Mouse (Mus musculus) CD4-positive naive resting alpha-beta T cell, adult 76 days (primary cell): ENCODE measurements around the gene Clic1. TPM values are rescaled to one million over a fixed set of nuclear protein-coding genes. Genes with fewer than 3 reads are reported as not detected.

ENCODE experiments used
- total RNA-seq: library from RNA; stranded (reverse); gene quantifications from one replicate; pipeline ENCODE4 v1.2.4, GENCODE M21; 2023

Gene Clic1
- total RNA-seq, 1 experiment from 2014 or later: 137 TPM

Other genes starting within 250 kb of the Clic1 start
- not detected for gene Cyp21a1, start 245.4 kb upstream of the Clic1 start, total RNA-seq
- 55.8 TPM for gene Stk19, start 213.0 kb upstream of the Clic1 start, total RNA-seq
- gene Dxo, start 212.9 kb upstream of the Clic1 start, total RNA-seq: 86.0 TPM
- gene Skiv2l, start 199.8 kb upstream of the Clic1 start, total RNA-seq: 121 TPM
- gene Nelfe, start 199.6 kb upstream of the Clic1 start, total RNA-seq: 22.0 TPM
- 0.64 TPM for gene Cfb, start 187.4 kb upstream of the Clic1 start, total RNA-seq
- gene Zbtb12, start 170.5 kb upstream of the Clic1 start, total RNA-seq: 4.4 TPM
- gene Gm20547, start 167.9 kb upstream of the Clic1 start, total RNA-seq: 0.38 TPM
- gene C2, start 151.7 kb upstream of the Clic1 start, total RNA-seq: 1.6 TPM
- 113 TPM for gene Ehmt2, start 151.5 kb upstream of the Clic1 start, total RNA-seq
- not detected for gene Slc44a4, start 135.5 kb upstream of the Clic1 start, total RNA-seq
- gene Neu1, start 118.7 kb upstream of the Clic1 start, total RNA-seq: 44.2 TPM
- 97.6 TPM for gene Hspa1b, start 90.7 kb upstream of the Clic1 start, total RNA-seq
- gene Gm20481, start 80.1 kb upstream of the Clic1 start, total RNA-seq: not detected
- 57.4 TPM for gene Hspa1a, start 77.8 kb upstream of the Clic1 start, total RNA-seq
- gene Hspa1l, start 77.3 kb upstream of the Clic1 start, total RNA-seq: not detected
- gene Lsm2, start 68.1 kb upstream of the Clic1 start, total RNA-seq: 24.0 TPM
- gene Vars, start 49.0 kb upstream of the Clic1 start, total RNA-seq: 85.0 TPM
- not detected for gene Vwa7, start 33.4 kb upstream of the Clic1 start, total RNA-seq
- 1.4 TPM for gene Sapcd1, start 21.9 kb upstream of the Clic1 start, total RNA-seq
- gene Msh5, start 3.2 kb upstream of the Clic1 start, total RNA-seq: 3.2 TPM
- gene Ddah2, start 9.1 kb downstream of the Clic1 start, total RNA-seq: 0.70 TPM
- not detected for gene Ly6g6c, start 15.4 kb downstream of the Clic1 start, total RNA-seq
- gene Mpig6b, start 16.2 kb downstream of the Clic1 start, total RNA-seq: not detected
- gene Ly6g6e, start 26.9 kb downstream of the Clic1 start, total RNA-seq: not detected
- gene Ly6g6d, start 28.1 kb downstream of the Clic1 start, total RNA-seq: not detected
- not detected for gene Ly6g6f, start 35.6 kb downstream of the Clic1 start, total RNA-seq
- gene Abhd16a, start 39.3 kb downstream of the Clic1 start, total RNA-seq: 60.6 TPM
- gene Ly6g5c, start 58.3 kb downstream of the Clic1 start, total RNA-seq: not detected
- gene Ly6g5b, start 65.5 kb downstream of the Clic1 start, total RNA-seq: 1.5 TPM
- gene Gpank1, start 71.5 kb downstream of the Clic1 start, total RNA-seq: 28.7 TPM
- gene Csnk2b, start 72.1 kb downstream of the Clic1 start, total RNA-seq: 118 TPM
- 15.3 TPM for gene D17H6S53E, start 76.4 kb downstream of the Clic1 start, total RNA-seq
- not detected for gene Apom, start 82.1 kb downstream of the Clic1 start, total RNA-seq
- gene Bag6, start 85.2 kb downstream of the Clic1 start, total RNA-seq: 487 TPM
- 292 TPM for gene Prrc2a, start 114.9 kb downstream of the Clic1 start, total RNA-seq
- 8.6 TPM for gene Aif1, start 126.1 kb downstream of the Clic1 start, total RNA-seq
- 9.5 TPM for gene Lst1, start 138.5 kb downstream of the Clic1 start, total RNA-seq
- gene Ltb, start 144.5 kb downstream of the Clic1 start, total RNA-seq: 417 TPM
- 11.3 TPM for gene Tnf, start 152.0 kb downstream of the Clic1 start, total RNA-seq
- 15.7 TPM for gene Lta, start 155.4 kb downstream of the Clic1 start, total RNA-seq
- not detected for gene Gm16181, start 170.9 kb downstream of the Clic1 start, total RNA-seq
- 1.00 TPM for gene Atp6v1g2, start 183.7 kb downstream of the Clic1 start, total RNA-seq
- 9.4 TPM for gene Nfkbil1, start 185.8 kb downstream of the Clic1 start, total RNA-seq
- 422 TPM for gene Ddx39b, start 191.8 kb downstream of the Clic1 start, total RNA-seq
- gene H2-D1, start 212.8 kb downstream of the Clic1 start, total RNA-seq: 2,346 TPM